Mouse (Mus musculus): Measurements from ENCODE around the gene Esyt1. TPM values are rescaled to one million over a fixed set of nuclear protein-coding genes. Genes with fewer than 3 reads are reported as not detected.
"Not testable (repeated sequence)": the region's sequence is repeated elsewhere in the genome, so short reads cannot be mapped to it uniquely, and the experiment has no call there.

The Esyt1 gene
- polyA plus RNA-seq, 1 experiment from 2014 or later: 18.1 TPM

DNA sequence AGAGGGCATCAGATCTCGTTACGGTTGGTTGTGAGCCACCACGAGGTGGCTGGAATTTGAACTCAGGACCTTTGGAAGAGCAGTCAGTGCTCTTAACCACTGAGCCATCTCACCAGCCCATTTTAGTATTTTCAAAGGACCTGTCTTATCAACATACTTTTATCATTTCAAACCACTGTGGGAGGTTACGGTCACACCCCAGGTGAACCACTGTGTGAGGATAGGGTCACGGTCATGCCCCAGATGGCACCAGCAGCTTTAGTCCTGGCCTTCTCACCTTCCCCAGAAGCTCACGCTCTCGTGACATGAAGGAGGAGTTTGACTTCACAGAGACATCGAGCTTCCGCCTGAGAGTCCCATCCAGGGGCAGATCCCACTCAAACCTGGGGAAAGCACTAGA, 14.5 kb downstream of the Esyt1 start:
- H3K36me3 ChIP-seq (ENCODE audit: control insufficient read depth, insufficient read depth, low read length): no peaks in the 10 kb centered on the region
- H3K27me3 ChIP-seq (ENCODE audit: control insufficient read depth, insufficient read depth, low read length): peaks cover 7% of the 10 kb centered on the region
- no peak overlapping the region for H3K4me3 ChIP-seq (ENCODE audit: low read depth, low read length)
- no peaks in the 10 kb centered on the region for H3K4me1 ChIP-seq (ENCODE audit: control insufficient read depth, insufficient read depth, low read length)
- H3K9me3 ChIP-seq (ENCODE audit: control insufficient read depth, low read length): no peaks in the 10 kb centered on the region
- H3K4me2 ChIP-seq: no peak overlapping the region
- no peak overlapping the region for H3K27ac ChIP-seq (ENCODE audit: low read depth, low read length)
- ATAC-seq (ENCODE audit: low FRiP score) (no peak), DNase-seq (ENCODE audit: low spot score, missing footprints) (no peak)
- 88% methylated on average over 9 of the region's 9 CpGs for WGBS
- H3K9ac ChIP-seq (ENCODE audit: low read length): no peak overlapping the region

GRCm38 (mm10) chr10:128510301-128510700, 15.4 kb downstream of the Esyt1 start:
- no peak overlapping the region for H3K4me3 ChIP-seq (ENCODE audit: low read depth, low read length)
- no peak for DNase-seq (ENCODE audit: low spot score, missing footprints)
- ATAC-seq (ENCODE audit: low FRiP score): no peak
- H3K9ac ChIP-seq (ENCODE audit: low read length): no peak overlapping the region
- H3K36me3 ChIP-seq (ENCODE audit: control insufficient read depth, insufficient read depth, low read length): no peaks in the 10 kb centered on the region
- no peaks in the 10 kb centered on the region for H3K4me1 ChIP-seq (ENCODE audit: control insufficient read depth, insufficient read depth, low read length)
- no peaks in the 10 kb centered on the region for H3K27me3 ChIP-seq (ENCODE audit: control insufficient read depth, insufficient read depth, low read length)
- 87% methylated on average over 11 of the region's 11 CpGs for WGBS
- no peaks in the 10 kb centered on the region for H3K9me3 ChIP-seq (ENCODE audit: control insufficient read depth, low read length)
- H3K27ac ChIP-seq (ENCODE audit: low read depth, low read length): no peak overlapping the region
- no peak overlapping the region for H3K4me2 ChIP-seq

GRCm38 (mm10) chr10:128509831-128510230, 15.8 kb downstream of the Esyt1 start:
- Histone ChIP-seq H3K4me1 (ENCODE audit: control insufficient read depth, insufficient read depth, low read length) (no peaks in the 10 kb centered on the region), H3K4me2 (no peak overlapping the region), H3K27ac (ENCODE audit: low read depth, low read length) (no peak overlapping the region), H3K36me3 (ENCODE audit: control insufficient read depth, insufficient read depth, low read length) (no peaks in the 10 kb centered on the region), H3K9me3 (ENCODE audit: control insufficient read depth, low read length) (no peaks in the 10 kb centered on the region), H3K4me3 (ENCODE audit: low read depth, low read length) (no peak overlapping the region), H3K9ac (ENCODE audit: low read length) (no peak overlapping the region), H3K27me3 (ENCODE audit: control insufficient read depth, insufficient read depth, low read length) (no peaks in the 10 kb centered on the region)
- no peak for ATAC-seq (ENCODE audit: low FRiP score)
- no peak for DNase-seq (ENCODE audit: low spot score, missing footprints)
- 88% methylated on average over 4 of the region's 4 CpGs for WGBS

DNA sequence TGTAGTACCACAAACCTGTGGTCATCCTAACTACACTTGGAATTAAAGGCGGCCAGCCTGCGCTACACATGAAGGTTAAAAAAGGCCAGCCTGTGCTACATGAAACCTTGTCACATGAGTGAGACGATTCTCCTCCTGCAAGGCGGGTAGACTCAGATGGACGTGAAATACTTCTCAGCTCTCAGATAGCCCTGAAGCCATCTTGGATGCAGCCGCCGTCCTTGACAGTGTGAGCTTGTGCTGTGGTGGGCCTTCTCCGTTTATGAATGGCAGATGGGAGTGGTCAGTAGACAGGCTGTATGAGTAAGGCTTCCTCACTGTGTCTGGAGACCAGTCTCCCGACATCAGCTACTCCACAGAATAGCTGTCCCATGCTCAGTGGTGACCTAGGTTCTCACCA, 16.5 kb downstream of the Esyt1 start:
- Histone ChIP-seq H3K36me3 (ENCODE audit: control insufficient read depth, insufficient read depth, low read length) (no peaks in the 10 kb centered on the region), H3K9me3 (ENCODE audit: control insufficient read depth, low read length) (no peaks in the 10 kb centered on the region), H3K4me3 (ENCODE audit: low read depth, low read length) (no peak overlapping the region), H3K27ac (ENCODE audit: low read depth, low read length) (no peak overlapping the region), H3K27me3 (ENCODE audit: control insufficient read depth, insufficient read depth, low read length) (no peaks in the 10 kb centered on the region), H3K4me2 (no peak overlapping the region), H3K9ac (ENCODE audit: low read length) (no peak overlapping the region), H3K4me1 (ENCODE audit: control insufficient read depth, insufficient read depth, low read length) (no peaks in the 10 kb centered on the region)
- ATAC-seq (ENCODE audit: low FRiP score) (no peak), DNase-seq (ENCODE audit: low spot score, missing footprints) (no peak)
- WGBS: 90% methylated on average over 9 of the region's 9 CpGs

GRCm38 (mm10) chr10:128508260-128508659, 17.4 kb downstream of the Esyt1 start:
- Histone ChIP-seq H3K27ac (ENCODE audit: low read depth, low read length) (no peak overlapping the region), H3K4me1 (ENCODE audit: control insufficient read depth, insufficient read depth, low read length) (no peaks in the 10 kb centered on the region), H3K36me3 (ENCODE audit: control insufficient read depth, insufficient read depth, low read length) (no peaks in the 10 kb centered on the region), H3K4me2 (no peak overlapping the region), H3K9me3 (ENCODE audit: control insufficient read depth, low read length) (no peaks in the 10 kb centered on the region), H3K4me3 (ENCODE audit: low read depth, low read length) (no peak overlapping the region), H3K27me3 (ENCODE audit: control insufficient read depth, insufficient read depth, low read length) (no peaks in the 10 kb centered on the region), H3K9ac (ENCODE audit: low read length) (no peak overlapping the region)
- 88% methylated on average over 9 of the region's 9 CpGs for WGBS
- no peak for ATAC-seq (ENCODE audit: low FRiP score)
- DNase-seq (ENCODE audit: low spot score, missing footprints): no peak

GRCm38 (mm10) chr10:128505974-128506373, 19.7 kb downstream of the Esyt1 start:
- Histone ChIP-seq H3K27me3 (ENCODE audit: control insufficient read depth, insufficient read depth, low read length) (no peaks in the 10 kb centered on the region), H3K36me3 (ENCODE audit: control insufficient read depth, insufficient read depth, low read length) (no peaks in the 10 kb centered on the region), H3K4me3 (ENCODE audit: low read depth, low read length) (no peak overlapping the region), H3K9ac (ENCODE audit: low read length) (no peak overlapping the region), H3K9me3 (ENCODE audit: control insufficient read depth, low read length) (no peaks in the 10 kb centered on the region), H3K4me2 (no peak overlapping the region), H3K4me1 (ENCODE audit: control insufficient read depth, insufficient read depth, low read length) (no peaks in the 10 kb centered on the region), H3K27ac (ENCODE audit: low read depth, low read length) (no peak overlapping the region)
- 94% methylated on average over 14 of the region's 14 CpGs for WGBS
- DNase-seq (ENCODE audit: low spot score, missing footprints) (no peak), ATAC-seq (ENCODE audit: low FRiP score) (no peak)

- H3K4me3 ChIP-seq (ENCODE audit: low read depth, low read length); ATAC-seq (ENCODE audit: low FRiP score): not testable (repeated sequence)
- 85% methylated on average over 5 of the region's 5 CpGs for WGBS
Observed at GRCm38 (mm10) chr10:128505371-128505667, 20.4 kb downstream of the Esyt1 start.

GRCm38 (mm10) chr10:128504641-128505370, 20.9 kb downstream of the Esyt1 start:
- Histone ChIP-seq H3K9me3 (ENCODE audit: control insufficient read depth, low read length) (no peaks in the 10 kb centered on the region), H3K36me3 (ENCODE audit: control insufficient read depth, insufficient read depth, low read length) (no peaks in the 10 kb centered on the region), H3K27me3 (ENCODE audit: control insufficient read depth, insufficient read depth, low read length) (no peaks in the 10 kb centered on the region), H3K9ac (ENCODE audit: low read length) (no peak overlapping the region), H3K27ac (ENCODE audit: low read depth, low read length) (no peak overlapping the region), H3K4me1 (ENCODE audit: control insufficient read depth, insufficient read depth, low read length) (no peaks in the 10 kb centered on the region), H3K4me2 (no peak overlapping the region), H3K4me3 (ENCODE audit: low read depth, low read length) (no peak overlapping the region)
- no peak for DNase-seq (ENCODE audit: low spot score, missing footprints)
- 85% methylated on average over 9 of the region's 9 CpGs for WGBS
- no peak for ATAC-seq (ENCODE audit: low FRiP score)

More at GRCm38 (mm10) chr10:128505371-128505667, 20.4 kb downstream of the Esyt1 start:
- H3K27me3 ChIP-seq (ENCODE audit: control insufficient read depth, insufficient read depth, low read length); H3K27ac ChIP-seq (ENCODE audit: low read depth, low read length); H3K9ac ChIP-seq (ENCODE audit: low read length); H3K36me3 ChIP-seq (ENCODE audit: control insufficient read depth, insufficient read depth, low read length); DNase-seq (ENCODE audit: low spot score, missing footprints); H3K9me3 ChIP-seq (ENCODE audit: control insufficient read depth, low read length); H3K4me2 ChIP-seq; H3K4me1 ChIP-seq (ENCODE audit: control insufficient read depth, insufficient read depth, low read length): not testable (repeated sequence)

DNA sequence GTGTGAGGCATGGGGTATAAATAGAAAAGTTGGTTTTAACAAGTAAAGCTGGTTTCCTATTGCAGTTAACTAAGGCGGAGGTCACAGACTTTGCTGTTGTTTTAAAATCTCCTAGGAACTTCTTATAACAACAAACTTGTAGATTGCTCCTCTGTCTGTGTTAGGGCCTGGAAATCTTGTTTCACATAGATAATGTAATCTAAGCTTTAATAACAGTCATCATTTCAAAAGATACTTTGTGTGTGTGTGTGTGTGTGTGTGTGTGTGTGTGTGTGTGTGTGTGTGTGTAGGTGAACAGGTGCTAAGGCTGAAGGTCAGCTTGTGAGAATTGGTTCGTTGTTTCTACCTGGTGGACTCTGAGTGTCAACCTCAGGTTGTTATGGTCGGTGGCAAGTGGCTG, 21.7 kb downstream of the Esyt1 start:
- H3K27ac ChIP-seq (ENCODE audit: low read depth, low read length): no peak overlapping the region
- ATAC-seq (ENCODE audit: low FRiP score) (no peak), DNase-seq (ENCODE audit: low spot score, missing footprints) (no peak)
- no peaks in the 10 kb centered on the region for H3K27me3 ChIP-seq (ENCODE audit: control insufficient read depth, insufficient read depth, low read length)
- no peak overlapping the region for H3K9ac ChIP-seq (ENCODE audit: low read length)
- no peaks in the 10 kb centered on the region for H3K36me3 ChIP-seq (ENCODE audit: control insufficient read depth, insufficient read depth, low read length)
- H3K4me3 ChIP-seq (ENCODE audit: low read depth, low read length): no peak overlapping the region
- H3K4me1 ChIP-seq (ENCODE audit: control insufficient read depth, insufficient read depth, low read length): no peaks in the 10 kb centered on the region
- H3K4me2 ChIP-seq: no peak overlapping the region
- H3K9me3 ChIP-seq (ENCODE audit: control insufficient read depth, low read length): no peaks in the 10 kb centered on the region
- 81% methylated on average over 3 of the region's 3 CpGs for WGBS
